Mouse (Mus musculus) MEL (cell line): ENCODE data around the gene Tlr7.

ENCODE experiments used
- CTCF ChIP-seq, 3 experiments: IDR thresholded peaks in 2 of 3; conservative IDR thresholded peaks in 1 of 3; 2 replicates each; pipeline ENCODE4 v1.5.1; 2011 to 2012; ENCODE audit warnings: low read length in 3 of 3, low read depth in 2 of 3, mild to moderate bottlenecking in 2 of 3, improper control_type of control experiment in 1 of 3, inconsistent platforms in 1 of 3, mixed read lengths in 1 of 3, moderate library complexity in 1 of 3; ENCODE audit not compliant: control insufficient read depth in 1 of 3, insufficient read depth in 1 of 3, poor library complexity in 1 of 3, severe bottlenecking in 1 of 3
- HCFC1 ChIP-seq: IDR thresholded peaks from 2 replicates; pipeline ENCODE4 v1.6.1; 2012; ENCODE audit warnings: low read depth, mild to moderate bottlenecking, inconsistent platforms, low read length, improper control_type of control experiment, moderate library complexity
- NELFE ChIP-seq: IDR thresholded peaks from 2 replicates; pipeline ENCODE4 v1.6.1; 2011; ENCODE audit warnings: low read depth, low read length, improper control_type of control experiment
- NRF1 ChIP-seq: IDR thresholded peaks from 2 replicates; pipeline ENCODE4 v1.6.1; 2014; ENCODE audit warnings: low read depth, mild to moderate bottlenecking, inconsistent platforms, low read length, improper control_type of control experiment, moderate library complexity; ENCODE audit not compliant: poor library complexity, insufficient read depth, severe bottlenecking

DNA sequence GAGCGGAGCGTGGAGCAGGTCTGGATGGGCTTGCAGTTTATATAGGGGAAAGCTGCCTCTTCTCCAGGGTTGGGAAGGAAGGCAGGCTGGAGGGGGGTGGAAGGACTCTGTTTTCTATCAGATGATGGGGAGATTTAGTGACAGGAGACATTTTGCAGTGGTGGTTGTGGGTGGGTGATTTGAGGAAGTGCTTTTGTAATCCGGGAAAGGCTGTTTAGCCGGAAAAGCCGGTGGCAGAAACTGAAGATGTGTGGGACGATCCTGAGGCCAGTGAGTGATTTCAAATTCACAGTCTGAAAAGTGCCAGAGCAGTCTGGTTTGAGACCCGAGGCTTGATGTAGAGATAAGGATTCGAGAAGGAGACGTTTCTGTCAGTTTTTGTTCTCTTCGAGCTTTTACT, 53.8 kb downstream of the Tlr7 start:
- TF ChIP-seq NELFE (no peak), NRF1 (no peak), CTCF (IDR thresholded peaks at IDR 0.05 in 2 of 3, conservative IDR thresholded peaks at IDR 0.05 in 1 of 3; ENCODE audit: control insufficient read depth in 1 of 3, insufficient read depth in 1 of 3, low read depth in 2 of 3, low read length in 3 of 3, poor library complexity in 1 of 3, severe bottlenecking in 1 of 3) (no peak), HCFC1 (no peak)
